Mouse (Mus musculus): ENCODE measurements at regions not wholly inside any gene's neighbourhood (a gene's known extent, or its start where the extent isn't known, plus 50 kb on each side); places are given as distances from the start of the nearest gene placed in this dataset.

DNA sequence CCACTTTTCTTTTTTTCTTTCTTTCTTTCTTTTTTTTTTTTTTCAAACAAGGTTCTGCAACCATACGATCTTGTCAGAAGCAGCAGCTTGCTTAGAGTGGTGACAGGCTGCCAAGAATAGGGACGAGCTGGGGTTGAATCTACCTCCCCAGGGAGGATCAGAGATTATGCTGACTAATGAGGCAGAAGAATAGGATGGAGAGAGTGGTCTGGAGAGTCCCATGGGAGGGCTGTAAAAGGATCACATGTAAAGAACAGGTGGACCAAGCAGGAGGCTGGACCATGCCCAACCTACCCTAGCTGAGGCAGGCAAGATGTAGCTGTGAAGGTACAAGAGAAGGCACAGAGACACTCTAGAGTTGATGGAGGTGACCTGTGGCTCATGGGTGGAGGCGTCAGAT lies 274.4 kb upstream of the Trpc7 start:
- Histone ChIP-seq H3K36me3 (no peaks in the 10 kb centered on the region), H3K9me3 (no peaks in the 10 kb centered on the region), H3K4me2 (no peak overlapping the region), H3K27ac (no peak overlapping the region), H3K27me3 (no peaks in the 10 kb centered on the region), H3K4me1 (no peaks in the 10 kb centered on the region), H3K4me3 (no peak overlapping the region), H3K9ac (no peak overlapping the region)
- ATAC-seq (ENCODE audit: insufficient number of reproducible peaks, insufficient read depth, low FRiP score, low TSS enrichment, low read depth), result no peak
- 70% methylated on average over 3 of the region's 3 CpGs for WGBS

- Histone ChIP-seq H3K4me1 (no peaks in the 10 kb centered on the region), H3K36me3 (no peaks in the 10 kb centered on the region), H3K9ac (no peak overlapping the region), H3K27ac (no peak overlapping the region), H3K4me3 (no peak overlapping the region), H3K27me3 (no peaks in the 10 kb centered on the region), H3K4me2 (no peak overlapping the region), H3K9me3 (no peaks in the 10 kb centered on the region)
- no peak for ATAC-seq (ENCODE audit: insufficient number of reproducible peaks, insufficient read depth, low FRiP score, low TSS enrichment, low read depth)
- 85% methylated on average over 2 of the region's 2 CpGs for WGBS
These were observed 273.8 kb upstream of the Trpc7 start for GRCm38 (mm10) chr13:57169621-57170020.

GRCm38 (mm10) chr13:57165367-57165766 lies 269.6 kb upstream of the Trpc7 start:
- Histone ChIP-seq H3K4me1 (no peaks in the 10 kb centered on the region), H3K9ac (no peak overlapping the region), H3K4me3 (no peak overlapping the region), H3K27me3 (no peaks in the 10 kb centered on the region), H3K4me2 (no peak overlapping the region), H3K9me3 (no peaks in the 10 kb centered on the region), H3K27ac (no peak overlapping the region), H3K36me3 (no peaks in the 10 kb centered on the region)
- no peak for ATAC-seq (ENCODE audit: insufficient number of reproducible peaks, insufficient read depth, low FRiP score, low TSS enrichment, low read depth)
- 94% methylated on average over 2 of the region's 2 CpGs for WGBS

- no peak overlapping the region for H3K27ac ChIP-seq
- H3K36me3 ChIP-seq, result no peaks in the 10 kb centered on the region
- ATAC-seq (ENCODE audit: insufficient number of reproducible peaks, insufficient read depth, low FRiP score, low TSS enrichment, low read depth), result no peak
- H3K4me1 ChIP-seq, result peaks cover 3% of the 10 kb centered on the region
- WGBS, result 62% methylated on average over 5 of the region's 5 CpGs
- H3K4me2 ChIP-seq, result no peak overlapping the region
- H3K9ac ChIP-seq, result no peak overlapping the region
- no peaks in the 10 kb centered on the region for H3K27me3 ChIP-seq
- H3K9me3 ChIP-seq, result no peaks in the 10 kb centered on the region
- H3K4me3 ChIP-seq, result no peak overlapping the region
These were observed 257.0 kb upstream of the Trpc7 start for GRCm38 (mm10) chr13:57152787-57153186.

GRCm38 (mm10) chr13:57147623-57148022 lies 251.8 kb upstream of the Trpc7 start:
- H3K4me3 ChIP-seq, result no peak overlapping the region
- H3K9ac ChIP-seq, result no peak overlapping the region
- WGBS, result 65% methylated on average over 2 of the region's 2 CpGs

GRCm38 (mm10) chr13:57146708-57147107 lies 250.9 kb upstream of the Trpc7 start:
- no peak overlapping the region for H3K27ac ChIP-seq
- no peaks in the 10 kb centered on the region for H3K27me3 ChIP-seq
- no peak overlapping the region for H3K9ac ChIP-seq
- 49% methylated on average over 4 of the region's 4 CpGs for WGBS
- no peak for ATAC-seq (ENCODE audit: insufficient number of reproducible peaks, insufficient read depth, low FRiP score, low TSS enrichment, low read depth)
- H3K9me3 ChIP-seq, result no peaks in the 10 kb centered on the region
- H3K4me3 ChIP-seq, result no peak overlapping the region
- no peaks in the 10 kb centered on the region for H3K36me3 ChIP-seq
- peaks cover 7% of the 10 kb centered on the region; the same call in 1 of the 2 replicates for H3K4me1 ChIP-seq
- H3K4me2 ChIP-seq, result no peak overlapping the region

More at GRCm38 (mm10) chr13:57147623-57148022, 251.8 kb upstream of the Trpc7 start:
- Histone ChIP-seq H3K36me3 (no peaks in the 10 kb centered on the region), H3K27ac (no peak overlapping the region), H3K27me3 (no peaks in the 10 kb centered on the region), H3K4me2 (no peak overlapping the region), H3K9me3 (no peaks in the 10 kb centered on the region), H3K4me1 (peaks cover 7% of the 10 kb centered on the region; the same call in 1 of the 2 replicates)
- ATAC-seq (ENCODE audit: insufficient number of reproducible peaks, insufficient read depth, low FRiP score, low TSS enrichment, low read depth), result no peak

GRCm38 (mm10) chr13:57145782-57146181 lies 250.0 kb upstream of the Trpc7 start:
- H3K9me3 ChIP-seq, result no peaks in the 10 kb centered on the region
- no peak overlapping the region for H3K4me3 ChIP-seq
- H3K27me3 ChIP-seq, result no peaks in the 10 kb centered on the region
- no peak overlapping the region for H3K27ac ChIP-seq
- no peak overlapping the region for H3K4me2 ChIP-seq
- no peak for ATAC-seq (ENCODE audit: insufficient number of reproducible peaks, insufficient read depth, low FRiP score, low TSS enrichment, low read depth)
- peaks cover 7% of the 10 kb centered on the region; the same call in 1 of the 2 replicates for H3K4me1 ChIP-seq
- H3K9ac ChIP-seq, result no peak overlapping the region
- 53% methylated on average over 2 of the region's 2 CpGs for WGBS
- H3K36me3 ChIP-seq, result no peaks in the 10 kb centered on the region

DNA sequence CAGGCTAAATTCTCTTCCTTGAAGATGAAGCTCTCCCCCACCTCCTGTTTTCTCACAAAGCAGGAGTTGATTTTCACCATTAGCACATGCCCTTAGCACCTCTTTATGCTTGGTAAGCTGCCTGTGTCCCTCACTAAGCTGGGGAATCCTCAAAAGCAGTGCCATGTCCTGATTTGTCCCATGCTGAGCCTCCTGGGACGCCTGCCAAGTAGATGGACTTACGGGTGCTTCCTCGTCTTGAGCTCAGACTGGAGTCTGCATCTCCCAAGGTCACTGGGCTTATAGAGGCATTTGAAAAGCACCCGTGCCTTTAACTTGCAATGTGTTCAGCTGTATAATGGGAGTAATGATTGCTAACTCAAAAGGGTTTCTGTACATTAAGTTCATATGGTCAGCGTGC lies 247.1 kb upstream of the Trpc7 start:
- Histone ChIP-seq H3K27ac (no peak overlapping the region), H3K27me3 (no peaks in the 10 kb centered on the region), H3K36me3 (no peaks in the 10 kb centered on the region), H3K4me2 (no peak overlapping the region), H3K4me1 (peaks cover 7% of the 10 kb centered on the region; the same call in 1 of the 2 replicates), H3K4me3 (no peak overlapping the region), H3K9ac (no peak overlapping the region), H3K9me3 (no peaks in the 10 kb centered on the region)
- no peak for ATAC-seq (ENCODE audit: insufficient number of reproducible peaks, insufficient read depth, low FRiP score, low TSS enrichment, low read depth)
- WGBS, result 70% methylated on average over 5 of the region's 5 CpGs

DNA sequence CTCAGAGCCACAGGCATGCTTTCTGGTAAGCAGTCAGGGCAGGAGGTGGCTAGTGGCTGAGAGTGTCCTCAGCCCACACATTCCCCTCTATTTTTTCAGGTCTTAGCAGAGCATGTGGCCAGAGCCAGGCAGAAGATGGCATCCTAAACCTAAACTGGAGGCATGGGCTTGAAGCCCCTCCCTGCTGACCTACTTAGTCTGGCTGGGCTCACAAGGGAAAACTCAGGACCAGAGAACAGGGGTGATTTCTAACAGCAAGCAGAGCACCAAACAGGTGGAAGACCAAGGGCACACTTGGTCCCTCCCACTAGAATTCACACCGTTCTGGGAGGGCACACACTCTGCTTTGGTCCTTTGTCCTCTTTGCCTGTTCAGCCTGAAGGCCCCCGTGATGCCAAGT lies 246.6 kb upstream of the Trpc7 start:
- H3K4me2 ChIP-seq, result no peak overlapping the region
- H3K9ac ChIP-seq, result no peak overlapping the region
- no peaks in the 10 kb centered on the region for H3K27me3 ChIP-seq
- ATAC-seq (ENCODE audit: insufficient number of reproducible peaks, insufficient read depth, low FRiP score, low TSS enrichment, low read depth), result no peak
- 42% methylated on average over 2 of the region's 2 CpGs for WGBS
- H3K9me3 ChIP-seq, result no peaks in the 10 kb centered on the region
- no peak overlapping the region for H3K4me3 ChIP-seq
- peaks cover 7% of the 10 kb centered on the region; the same call in 1 of the 2 replicates for H3K4me1 ChIP-seq
- H3K27ac ChIP-seq, result no peak overlapping the region
- no peaks in the 10 kb centered on the region for H3K36me3 ChIP-seq

GRCm38 (mm10) chr13:57115936-57116335 lies 220.1 kb upstream of the Trpc7 start:
- H3K4me2 ChIP-seq, result no peak overlapping the region
- no peaks in the 10 kb centered on the region for H3K9me3 ChIP-seq
- WGBS, result 29% methylated on average over 9 of the region's 9 CpGs
- no peaks in the 10 kb centered on the region for H3K4me1 ChIP-seq
- no peak overlapping the region for H3K4me3 ChIP-seq
- no peak overlapping the region for H3K27ac ChIP-seq
- H3K9ac ChIP-seq, result no peak overlapping the region
- H3K36me3 ChIP-seq, result no peaks in the 10 kb centered on the region
- H3K27me3 ChIP-seq, result no peaks in the 10 kb centered on the region
- ATAC-seq (ENCODE audit: insufficient number of reproducible peaks, insufficient read depth, low FRiP score, low TSS enrichment, low read depth), result no peak

GRCm38 (mm10) chr13:57107956-57108355 lies 212.2 kb upstream of the Trpc7 start:
- peak overlapping the region; percentile 33 for H3K4me2 ChIP-seq

DNA sequence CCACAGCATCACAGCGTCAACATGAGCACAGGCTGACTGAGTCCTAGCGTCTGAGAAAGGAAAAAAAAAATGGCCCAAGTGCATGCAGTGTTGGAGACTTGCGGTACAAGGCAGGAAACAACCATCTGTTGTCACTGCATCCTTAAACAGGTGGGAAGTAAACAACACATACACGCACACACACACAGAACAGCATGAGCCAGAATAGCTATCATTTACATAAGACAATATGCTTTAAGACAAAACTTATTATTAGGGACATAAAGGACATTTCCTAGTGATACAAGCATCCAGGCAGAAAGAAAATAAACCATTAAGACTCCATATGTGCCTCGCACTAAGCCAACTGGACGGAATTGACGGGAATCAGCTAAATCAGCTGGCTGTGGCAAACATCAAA lies 203.8 kb upstream of the Trpc7 start:
- Histone ChIP-seq H3K36me3 (no peaks in the 10 kb centered on the region), H3K4me3 (no peak overlapping the region), H3K4me2 (no peak overlapping the region), H3K4me1 (no peaks in the 10 kb centered on the region; the same call in 1 of the 2 replicates), H3K9ac (no peak overlapping the region), H3K27ac (no peak overlapping the region), H3K9me3 (no peaks in the 10 kb centered on the region), H3K27me3 (no peaks in the 10 kb centered on the region)
- WGBS, result 89% methylated on average over 7 of the region's 7 CpGs
- no peak for ATAC-seq (ENCODE audit: insufficient number of reproducible peaks, insufficient read depth, low FRiP score, low TSS enrichment, low read depth)

More at GRCm38 (mm10) chr13:57107956-57108355, 212.2 kb upstream of the Trpc7 start:
- Histone ChIP-seq H3K4me1 (peaks cover 7% of the 10 kb centered on the region), H3K9me3 (0 out of 2 replicates have a peak, but pooled peaks cover 5% of the 10 kb centered on the region), H3K27ac (no peak overlapping the region), H3K27me3 (no peaks in the 10 kb centered on the region; the same call in 1 of the 2 replicates), H3K9ac (0 out of 2 replicates have a peak overlapping the region, but pooled peaks have one; percentile 16), H3K4me3 (no peak overlapping the region), H3K36me3 (no peaks in the 10 kb centered on the region)
- WGBS, result 5% methylated on average over 12 of the region's 12 CpGs
- ATAC-seq (ENCODE audit: insufficient number of reproducible peaks, insufficient read depth, low FRiP score, low TSS enrichment, low read depth), result no peak

Data from embryonic facial prominence, embryonic 13.5 days (tissue).